Mouse (Mus musculus): ENCODE results near the gene Hdac7.

The Hdac7 gene

GRCm38 (mm10) chr15:97766194-97766593 is 78.1 kb downstream of the Hdac7 start:
- DNase-seq, result peak; percentile 94

GRCm38 (mm10) chr15:97765090-97765794 is 79.1 kb downstream of the Hdac7 start:
- DNase-seq, result peak; percentile 98

GRCm38 (mm10) chr15:97764532-97764931 is 79.8 kb downstream of the Hdac7 start:
- peak; percentile 92 for DNase-seq

- peak; percentile 94 for DNase-seq
Measured at GRCm38 (mm10) chr15:97763256-97764049, 80.8 kb downstream of the Hdac7 start.

GRCm38 (mm10) chr15:97762733-97763132 is 81.6 kb downstream of the Hdac7 start:
- peak; percentile 99 for DNase-seq

- DNase-seq, result no peak
Measured at GRCm38 (mm10) chr15:97761438-97761837, 82.9 kb downstream of the Hdac7 start.

GRCm38 (mm10) chr15:97760952-97761351 is 83.3 kb downstream of the Hdac7 start:
- DNase-seq, result no peak

GRCm38 (mm10) chr15:97760006-97760405 is 84.3 kb downstream of the Hdac7 start:
- no peak for DNase-seq

- DNase-seq, result no peak
Measured at GRCm38 (mm10) chr15:97755361-97755760, 88.9 kb downstream of the Hdac7 start.

- DNase-seq, result no peak
Measured at GRCm38 (mm10) chr15:97754476-97754875, 89.8 kb downstream of the Hdac7 start.

- DNase-seq, result no peak
Measured at GRCm38 (mm10) chr15:97752491-97752890, 91.8 kb downstream of the Hdac7 start.

GRCm38 (mm10) chr15:97751676-97752075 is 92.6 kb downstream of the Hdac7 start:
- peak; percentile 96 for DNase-seq

GRCm38 (mm10) chr15:97750697-97751096 is 93.6 kb downstream of the Hdac7 start:
- DNase-seq, result peak; percentile 98

GRCm38 (mm10) chr15:97749841-97750240 is 94.5 kb downstream of the Hdac7 start:
- no peak for DNase-seq

GRCm38 (mm10) chr15:97749397-97749796 is 94.9 kb downstream of the Hdac7 start:
- no peak for DNase-seq

GRCm38 (mm10) chr15:97748964-97749363 is 95.3 kb downstream of the Hdac7 start:
- DNase-seq, result no peak

- DNase-seq, result no peak
Measured at GRCm38 (mm10) chr15:97748309-97748708, 96.0 kb downstream of the Hdac7 start.

GRCm38 (mm10) chr15:97747486-97747885 is 96.8 kb downstream of the Hdac7 start:
- DNase-seq, result no peak

GRCm38 (mm10) chr15:97746748-97747147 is 97.6 kb downstream of the Hdac7 start:
- no peak for DNase-seq

GRCm38 (mm10) chr15:97746278-97746677 is 98.0 kb downstream of the Hdac7 start:
- no peak for DNase-seq

GRCm38 (mm10) chr15:97745331-97745730 is 99.0 kb downstream of the Hdac7 start:
- DNase-seq, result peak; percentile 98

- DNase-seq, result peak; percentile 94
Measured at GRCm38 (mm10) chr15:97744930-97745329, 99.4 kb downstream of the Hdac7 start.

GRCm38 (mm10) chr15:97743961-97744525 is 100.3 kb downstream of the Hdac7 start:
- DNase-seq, result peak; percentile 91

GRCm38 (mm10) chr15:97743210-97743609 is 101.1 kb downstream of the Hdac7 start:
- DNase-seq, result no peak
